Mouse (Mus musculus) small intestine, adult 2 months (tissue): ENCODE results near the gene Osbpl9.

Source experiments
- CTCF ChIP-seq: fragments of 200-500 bp; IDR thresholded peaks from 2 replicates; pipeline ENCODE4 v1.5.1; 2012; ENCODE audit warnings: low read depth, mild to moderate bottlenecking, control low read depth, inconsistent platforms, low read length, moderate library complexity, mixed read lengths; ENCODE audit not compliant: insufficient replicate concordance, insufficient read length; ENCODE audit errors: extremely low read depth
- POLR2A ChIP-seq: fragments of 200-500 bp; IDR thresholded peaks from 2 replicates; pipeline ENCODE4 v1.6.1; 2012; ENCODE audit warnings: low read depth, mild to moderate bottlenecking, control low read depth, inconsistent platforms, low read length, moderate library complexity

GRCm38 (mm10) chr4:109225606-109226005 lies 23.5 kb upstream of the Osbpl9 start:
- TF ChIP-seq POLR2A (no peak), CTCF (no peak)
